Mouse (Mus musculus): ENCODE measurements at regions not wholly inside any gene's neighbourhood (a gene's known extent, or its start where the extent isn't known, plus 50 kb on each side); places are given as distances from the start of the nearest gene placed in this dataset.
A peak's percentile ranks its signal among the peaks of the same experiment; 100 is the strongest.

DNA sequence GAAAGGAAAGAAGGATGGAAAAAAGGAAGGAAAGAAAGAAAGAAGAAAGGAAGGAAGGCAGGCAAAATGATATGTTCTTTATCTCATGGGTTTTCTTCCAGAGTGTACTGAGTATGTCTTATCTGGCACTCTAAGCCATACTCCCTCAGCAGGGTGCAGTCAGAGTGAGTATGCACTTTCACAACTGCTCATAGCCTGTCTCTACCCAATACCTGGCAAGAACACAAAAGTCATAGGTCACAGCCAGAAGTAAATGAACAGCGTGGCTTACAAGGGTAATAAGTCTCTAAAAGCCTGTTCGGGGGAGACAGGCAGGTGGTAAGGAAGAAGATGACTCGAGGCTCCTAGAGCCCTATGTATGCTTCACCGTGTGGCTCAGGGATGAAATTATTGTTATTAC, 587.9 kb downstream of the Tmem182 start:
- no peak for DNase-seq (ENCODE audit: low spot score)
- no peaks in the 10 kb centered on the region for H3K27me3 ChIP-seq (ENCODE audit: insufficient read depth, poor library complexity, severe bottlenecking)
- H3K9me3 ChIP-seq = no peaks in the 10 kb centered on the region
- 78% methylated on average over 4 of the region's 4 CpGs for WGBS
- no peak overlapping the region for H3K4me3 ChIP-seq
- H3K36me3 ChIP-seq = no peaks in the 10 kb centered on the region
- peaks cover 44% of the 10 kb centered on the region for H3K4me1 ChIP-seq (replicated peaks)
- peak overlapping the region; percentile 75 for H3K27ac ChIP-seq

DNA sequence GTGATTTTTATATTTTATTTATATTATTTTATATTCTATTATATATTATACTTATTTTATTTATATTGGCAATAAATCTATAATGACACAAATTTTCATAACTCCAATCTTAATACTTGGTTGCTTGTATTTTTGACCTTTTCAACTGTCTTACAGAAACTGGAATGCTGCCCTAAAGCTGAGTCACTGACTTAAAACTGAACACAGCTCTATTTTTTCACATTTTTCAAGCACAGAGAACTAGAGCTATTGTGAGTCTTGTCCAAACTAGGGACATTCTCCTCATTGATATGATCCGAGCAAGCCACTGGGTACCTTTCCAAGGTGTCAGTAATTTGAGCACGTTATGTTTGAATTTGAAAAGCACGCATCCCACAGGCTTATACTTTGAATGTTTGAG, 589.7 kb downstream of the Tmem182 start:
- no peak overlapping the region for H3K27ac ChIP-seq
- H3K27me3 ChIP-seq (ENCODE audit: insufficient read depth, poor library complexity, severe bottlenecking) = no peaks in the 10 kb centered on the region
- H3K4me3 ChIP-seq = no peak overlapping the region
- H3K4me1 ChIP-seq (replicated peaks) = peaks cover 26% of the 10 kb centered on the region
- no peak for DNase-seq (ENCODE audit: low spot score)
- WGBS = 84% methylated on average over 3 of the region's 3 CpGs
- no peaks in the 10 kb centered on the region for H3K9me3 ChIP-seq
- H3K36me3 ChIP-seq = no peaks in the 10 kb centered on the region

DNA sequence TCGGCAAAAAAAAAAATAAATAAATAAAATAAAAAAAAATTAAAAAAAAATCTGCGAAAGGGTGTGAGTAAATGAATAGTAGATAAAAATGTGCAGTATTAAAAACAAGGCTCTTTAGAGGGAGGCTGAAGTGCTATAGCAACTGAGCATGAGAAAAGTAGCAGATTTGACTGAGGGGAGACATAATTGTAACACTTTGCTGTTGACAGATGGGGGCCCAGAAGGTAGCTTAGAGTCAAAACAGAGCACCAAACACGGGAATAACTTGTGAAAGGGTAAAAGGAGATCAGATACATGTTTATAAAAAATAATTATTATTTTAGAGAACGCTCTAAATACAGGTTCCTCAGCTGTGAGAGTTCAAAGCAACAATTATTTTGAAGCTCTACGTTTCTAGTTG, 605.1 kb downstream of the Tmem182 start:
- Histone ChIP-seq H3K4me3 (no peak overlapping the region), H3K27ac (no peak overlapping the region), H3K4me1 (replicated peaks) (no peaks in the 10 kb centered on the region), H3K27me3 (ENCODE audit: insufficient read depth, poor library complexity, severe bottlenecking) (no peaks in the 10 kb centered on the region), H3K36me3 (no peaks in the 10 kb centered on the region), H3K9me3 (no peaks in the 10 kb centered on the region)
- no peak for DNase-seq (ENCODE audit: low spot score)
- 86% methylated on average over 5 of the region's 5 CpGs for WGBS

DNA sequence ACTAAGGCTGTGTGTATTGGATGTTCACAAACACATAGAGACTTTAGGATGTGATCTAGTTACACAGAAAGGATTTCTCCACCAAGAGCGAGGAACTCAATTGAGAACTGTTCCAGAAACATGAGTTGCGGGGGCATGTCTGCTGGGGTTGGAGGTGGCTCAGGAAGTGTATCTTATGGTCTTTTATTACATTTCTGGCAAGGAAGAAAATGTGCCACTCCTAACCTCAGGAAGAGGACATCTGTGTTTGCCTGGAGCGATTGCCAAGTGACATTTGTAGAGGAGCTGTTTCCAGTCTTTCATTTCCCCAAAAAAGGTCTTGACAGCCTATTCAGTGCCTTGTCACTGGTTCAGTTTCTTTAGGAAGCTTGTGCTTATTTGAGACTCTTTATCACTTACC, 606.2 kb downstream of the Tmem182 start:
- H3K27ac ChIP-seq = no peak overlapping the region
- H3K9me3 ChIP-seq = no peaks in the 10 kb centered on the region
- no peaks in the 10 kb centered on the region for H3K4me1 ChIP-seq (replicated peaks)
- WGBS = 95% methylated on average over 3 of the region's 3 CpGs
- H3K36me3 ChIP-seq = no peaks in the 10 kb centered on the region
- no peak overlapping the region for H3K4me3 ChIP-seq
- no peak for DNase-seq (ENCODE audit: low spot score)
- no peaks in the 10 kb centered on the region for H3K27me3 ChIP-seq (ENCODE audit: insufficient read depth, poor library complexity, severe bottlenecking)

DNA sequence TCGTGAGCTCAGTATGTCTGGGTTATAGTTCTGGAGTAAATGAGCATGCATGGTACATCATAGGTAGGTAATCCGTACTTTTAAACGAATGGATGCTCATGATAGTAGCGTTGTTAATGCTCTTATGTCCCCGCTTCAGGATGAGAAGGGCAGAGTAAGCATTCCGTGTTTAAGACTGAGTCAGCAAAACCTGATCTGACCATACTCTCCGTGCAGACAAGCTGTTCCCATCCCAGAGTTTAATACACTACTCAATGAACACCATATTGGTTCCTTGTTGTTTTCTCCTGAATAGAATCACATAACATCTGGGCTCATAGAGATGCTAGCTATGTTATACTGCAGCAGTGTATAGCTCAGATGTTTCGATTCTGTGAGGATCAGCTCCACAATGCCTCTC, 606.7 kb downstream of the Tmem182 start:
- H3K9me3 ChIP-seq = no peaks in the 10 kb centered on the region
- WGBS = 91% methylated on average over 8 of the region's 8 CpGs
- DNase-seq (ENCODE audit: low spot score) = no peak

DNA sequence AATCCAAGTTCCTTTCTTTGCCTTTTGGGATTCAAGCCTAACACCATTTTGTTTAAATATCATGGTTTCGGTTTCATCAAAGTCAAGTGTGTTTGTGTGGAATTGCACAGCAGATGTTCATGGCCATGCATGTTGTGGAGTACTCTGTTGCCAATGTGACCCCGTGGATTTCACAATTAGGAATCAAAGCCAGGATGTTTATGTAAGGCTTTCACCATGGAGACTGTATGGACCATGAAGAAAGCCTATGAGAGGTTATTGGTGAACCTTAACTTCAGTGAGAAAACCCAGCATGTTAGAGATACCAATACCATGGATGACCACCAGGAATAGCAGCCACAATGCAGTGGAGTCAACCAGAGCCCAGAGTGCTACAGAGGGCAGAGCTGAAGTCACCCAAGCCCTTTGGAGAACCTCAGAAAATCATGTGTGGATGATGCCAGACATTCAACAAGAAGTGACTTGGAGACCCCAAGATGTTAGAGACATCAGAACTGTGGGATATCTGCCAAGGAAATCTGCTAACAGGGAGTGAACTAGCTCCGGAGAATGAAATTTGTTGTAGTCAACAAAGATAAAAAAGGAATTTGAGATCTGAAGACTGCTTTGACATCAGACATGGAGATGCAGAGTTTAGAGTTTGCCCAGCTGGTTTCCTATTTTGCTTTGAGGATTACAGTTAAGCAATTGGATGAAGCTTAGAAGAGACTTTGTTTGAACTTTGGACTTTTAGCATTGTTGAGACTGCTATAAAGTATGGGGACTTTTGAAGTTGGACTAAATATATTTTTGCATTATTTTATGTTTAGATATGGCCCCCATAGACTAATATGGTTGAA, 615.3 kb downstream of the Tmem182 start:
- no peak for DNase-seq (ENCODE audit: low spot score)
- 93% methylated on average over 3 of the region's 3 CpGs for WGBS

More for the DNA sequence above, 606.7 kb downstream of the Tmem182 start:
- H3K4me1 ChIP-seq (replicated peaks) = no peaks in the 10 kb centered on the region
- no peaks in the 10 kb centered on the region for H3K27me3 ChIP-seq (ENCODE audit: insufficient read depth, poor library complexity, severe bottlenecking)
- H3K4me3 ChIP-seq = no peak overlapping the region
- no peak overlapping the region for H3K27ac ChIP-seq
- no peaks in the 10 kb centered on the region for H3K36me3 ChIP-seq

DNA sequence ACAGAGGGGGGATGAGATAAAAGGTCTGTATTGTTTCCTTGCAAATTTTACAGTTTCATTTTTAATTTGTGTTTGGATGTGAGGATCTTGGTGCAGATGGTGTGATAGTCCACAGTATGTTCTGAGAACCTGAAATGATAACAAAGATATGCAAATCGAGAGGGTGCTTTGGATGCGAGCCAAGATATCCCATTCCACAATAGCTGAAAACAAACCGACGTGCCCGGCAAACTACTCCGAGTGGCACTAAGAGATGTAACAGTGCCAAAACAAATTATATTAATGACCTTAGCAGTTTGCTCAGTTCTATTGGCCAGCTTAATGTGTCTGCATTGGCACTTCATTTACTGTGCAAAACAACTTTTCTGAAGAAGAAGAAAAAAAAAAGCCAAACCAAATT, 622.5 kb downstream of the Tmem182 start:
- WGBS = 70% methylated on average over 6 of the region's 6 CpGs
- DNase-seq (ENCODE audit: low spot score) = no peak
- Histone ChIP-seq H3K4me1 (replicated peaks) (peaks cover 20% of the 10 kb centered on the region), H3K9me3 (no peaks in the 10 kb centered on the region), H3K27me3 (ENCODE audit: insufficient read depth, poor library complexity, severe bottlenecking) (no peaks in the 10 kb centered on the region), H3K27ac (no peak overlapping the region), H3K4me3 (no peak overlapping the region), H3K36me3 (no peaks in the 10 kb centered on the region)

More for the DNA sequence above, 615.3 kb downstream of the Tmem182 start:
- H3K4me1 ChIP-seq (replicated peaks) = no peaks in the 10 kb centered on the region
- no peaks in the 10 kb centered on the region for H3K27me3 ChIP-seq (ENCODE audit: insufficient read depth, poor library complexity, severe bottlenecking)
- no peaks in the 10 kb centered on the region for H3K9me3 ChIP-seq
- H3K27ac ChIP-seq = no peak overlapping the region
- H3K36me3 ChIP-seq = no peaks in the 10 kb centered on the region
- H3K4me3 ChIP-seq = no peak overlapping the region

DNA sequence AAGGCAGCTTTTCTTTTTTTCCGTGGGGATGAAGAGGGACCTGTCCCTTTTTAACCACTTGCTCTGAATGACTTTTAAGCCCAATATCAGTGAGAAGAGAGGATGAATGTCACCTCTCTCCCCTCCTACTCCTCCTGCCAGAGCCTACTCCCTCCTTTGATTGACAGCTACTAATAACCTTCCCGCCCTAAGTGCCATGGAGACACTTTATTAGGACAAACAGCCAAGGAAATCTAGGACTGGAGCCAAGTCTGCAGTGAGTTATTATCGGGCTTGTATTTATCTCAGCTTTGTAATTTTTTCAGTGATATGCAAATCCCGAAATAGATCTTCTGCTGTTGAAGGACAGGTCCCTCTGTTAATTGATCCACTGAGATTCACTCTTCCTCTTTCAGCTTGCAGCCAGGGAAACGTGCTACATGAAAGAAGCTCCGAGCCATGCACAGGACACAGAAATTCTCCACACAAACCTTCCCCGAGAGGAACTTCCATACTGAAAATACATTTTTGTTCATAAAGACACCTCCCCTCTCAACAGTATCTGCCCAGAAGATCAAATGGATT, 625.8 kb downstream of the Tmem182 start:
- Histone ChIP-seq H3K4me1 (replicated peaks) (peaks cover 20% of the 10 kb centered on the region), H3K4me3 (no peak overlapping the region), H3K27ac (0 out of 2 replicates have a peak overlapping the region, but pooled peaks have one; percentile 50), H3K9me3 (no peaks in the 10 kb centered on the region), H3K36me3 (no peaks in the 10 kb centered on the region), H3K27me3 (ENCODE audit: insufficient read depth, poor library complexity, severe bottlenecking) (no peaks in the 10 kb centered on the region)
- 38% methylated on average over 7 of the region's 7 CpGs for WGBS
- no peak for DNase-seq (ENCODE audit: low spot score)

DNA sequence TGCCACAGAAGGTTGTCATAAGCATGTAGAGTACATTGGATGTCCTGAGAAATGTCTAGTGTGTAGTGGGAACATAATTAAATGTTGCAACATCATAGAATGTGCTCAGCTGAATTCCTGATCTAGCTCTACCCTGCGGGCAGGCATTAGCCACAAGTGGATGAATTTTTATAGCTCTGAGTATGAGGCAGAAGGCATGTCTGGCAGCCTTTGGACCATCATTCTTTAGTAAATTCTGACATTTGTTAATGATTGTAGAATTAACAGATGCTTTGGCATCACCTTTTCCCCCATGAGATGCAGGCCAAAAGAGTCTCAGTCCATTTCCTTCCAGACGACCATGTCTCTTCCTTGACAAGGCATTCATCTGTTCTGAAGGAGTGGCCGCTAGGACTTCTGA, 630.0 kb downstream of the Tmem182 start:
- 88% methylated on average over 3 of the region's 3 CpGs for WGBS
- H3K9me3 ChIP-seq = no peaks in the 10 kb centered on the region
- H3K27ac ChIP-seq = no peak overlapping the region
- H3K27me3 ChIP-seq (ENCODE audit: insufficient read depth, poor library complexity, severe bottlenecking) = no peaks in the 10 kb centered on the region
- peaks cover 17% of the 10 kb centered on the region for H3K4me1 ChIP-seq (replicated peaks)
- DNase-seq (ENCODE audit: low spot score) = no peak
- H3K36me3 ChIP-seq = no peaks in the 10 kb centered on the region
- no peak overlapping the region for H3K4me3 ChIP-seq

DNA sequence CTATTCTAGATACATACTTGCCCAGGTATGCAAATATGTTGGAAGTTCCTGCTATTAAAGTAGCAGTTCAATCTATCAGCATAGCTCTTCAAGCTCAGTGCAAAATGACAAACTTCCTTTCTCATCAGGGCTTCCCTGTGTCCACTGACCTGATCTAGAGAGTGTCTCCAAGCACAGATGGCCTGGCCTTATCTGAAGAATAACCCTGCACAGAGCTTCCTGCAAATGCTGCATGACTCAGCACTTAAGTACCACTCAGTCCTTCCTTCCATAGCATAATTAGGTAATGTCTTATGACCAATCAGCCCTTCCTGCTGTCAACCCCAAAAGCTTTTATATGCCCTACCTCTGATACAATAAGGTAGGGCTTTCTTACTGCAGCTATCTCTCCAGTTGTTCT, 644.6 kb downstream of the Tmem182 start:
- no peaks in the 10 kb centered on the region for H3K9me3 ChIP-seq
- no peak for DNase-seq (ENCODE audit: low spot score)
- H3K4me3 ChIP-seq = no peak overlapping the region
- no peak overlapping the region for H3K27ac ChIP-seq
- no peaks in the 10 kb centered on the region for H3K4me1 ChIP-seq (replicated peaks)
- H3K36me3 ChIP-seq = no peaks in the 10 kb centered on the region
- H3K27me3 ChIP-seq (ENCODE audit: insufficient read depth, poor library complexity, severe bottlenecking) = no peaks in the 10 kb centered on the region

Data from hindbrain, embryonic 10.5 days (tissue).